Mouse (Mus musculus) embryo, embryonic 11.5 days (tissue): Measurements from ENCODE around the gene Tmed2.
"Not testable (repeated sequence)": the region's sequence is repeated elsewhere in the genome, so short reads cannot be mapped to it uniquely, and the experiment has no call there.

ENCODE experiments used
- DNase-seq: peaks from one replicate; pipeline ENCODE4 v3.0.0-alpha.2; 2012; ENCODE audit warnings: low read depth, low spot score

Gene Tmed2

GRCm38 (mm10) chr5:124575467-124575866 lies 35.0 kb downstream of the Tmed2 start:
- DNase-seq, result no peak

- DNase-seq, result peak; percentile 93
These were observed 38.3 kb downstream of the Tmed2 start, which contains the start of the genes Eif2b1 and Gtf2h3 for GRCm38 (mm10) chr5:124578633-124579317. TSS of gene Eif2b1 (minus strand) at chr5:124579131. TSS of gene Gtf2h3 (plus strand) at chr5:124579140.

GRCm38 (mm10) chr5:124582515-124582914 lies 42.0 kb downstream of the Tmed2 start:
- DNase-seq, result no peak

GRCm38 (mm10) chr5:124592768-124593167 lies 52.3 kb downstream of the Tmed2 start:
- no peak for DNase-seq

GRCm38 (mm10) chr5:124598224-124599174 lies 58.0 kb downstream of the Tmed2 start:
- peak; percentile 91 for DNase-seq

- DNase-seq, result not testable (repeated sequence)
These were observed 59.2 kb downstream of the Tmed2 start for GRCm38 (mm10) chr5:124599726-124600125.
